Mouse (Mus musculus): ENCODE measurements at regions not wholly inside any gene's neighbourhood (a gene's known extent, or its start where the extent isn't known, plus 50 kb on each side); places are given as distances from the start of the nearest gene placed in this dataset.

GRCm38 (mm10) chr7:115380989-115381610 lies 637.6 kb downstream of the Insc start:
- H3K27ac ChIP-seq (ENCODE audit: insufficient read depth, low read depth, low read length, poor library complexity, severe bottlenecking), result no peak overlapping the region
- TF ChIP-seq ZNF384 (IDR thresholded peaks at IDR 0.05; ENCODE audit: low read depth, low read length), result no peak
- no peak for TF ChIP-seq MAFK (IDR thresholded peaks at IDR 0.05; ENCODE audit: insufficient read depth, low read depth, low read length)
- no peak for TF ChIP-seq CHD2 (IDR thresholded peaks at IDR 0.05; ENCODE audit: low read depth, low read length)
- TF ChIP-seq HCFC1 (IDR thresholded peaks at IDR 0.05; ENCODE audit: borderline replicate concordance, insufficient read depth, low read length), result no peak
- TF ChIP-seq ZC3H11A (IDR thresholded peaks at IDR 0.05; ENCODE audit: borderline replicate concordance, low read depth, low read length), result no peak
- H3K9me3 ChIP-seq (ENCODE audit: control insufficient read depth, insufficient read depth, low read depth, low read length), result no peaks in the 10 kb centered on the region
- H3K36me3 ChIP-seq (ENCODE audit: control insufficient read depth, insufficient read depth, low read length, poor library complexity, severe bottlenecking), result no peaks in the 10 kb centered on the region
- no peak for DNase-seq (ENCODE audit: low read depth, low spot score)
- in situ Hi-C loops (cut with MboI; ENCODE audit: low sequenced_read_pairs in 2 of 2, unreplicated experiment in 2 of 2), result no loop called here
- no peak overlapping the region for H3K4me3 ChIP-seq (ENCODE audit: insufficient read depth in 1 of 2, low read depth in 1 of 2, low read length in 2 of 2, poor library complexity in 1 of 2, severe bottlenecking in 1 of 2)
- H3K9ac ChIP-seq (ENCODE audit: insufficient read depth, low read depth, low read length, poor library complexity, severe bottlenecking), result no peak overlapping the region
- H3K4me1 ChIP-seq (ENCODE audit: control insufficient read depth in 2 of 2, insufficient read depth in 2 of 2, low read length in 2 of 2, poor library complexity in 1 of 2), result peaks cover 0 to 2% of the 10 kb centered on the region in 2 experiments; a peak in 1 of 4 replicates

- DNase-seq (ENCODE audit: low read depth, low spot score), result no peak
- H3K9ac ChIP-seq (ENCODE audit: insufficient read depth, low read depth, low read length, poor library complexity, severe bottlenecking), result no peak overlapping the region
- in situ Hi-C loops (cut with MboI; ENCODE audit: low sequenced_read_pairs in 2 of 2, unreplicated experiment in 2 of 2), result no loop called here
- no peak for TF ChIP-seq ZNF384 (IDR thresholded peaks at IDR 0.05; ENCODE audit: low read depth, low read length)
- TF ChIP-seq ZC3H11A (IDR thresholded peaks at IDR 0.05; ENCODE audit: borderline replicate concordance, low read depth, low read length), result no peak
- TF ChIP-seq MAFK (IDR thresholded peaks at IDR 0.05; ENCODE audit: insufficient read depth, low read depth, low read length), result no peak
- TF ChIP-seq HCFC1 (IDR thresholded peaks at IDR 0.05; ENCODE audit: borderline replicate concordance, insufficient read depth, low read length), result no peak
- no peak for TF ChIP-seq CHD2 (IDR thresholded peaks at IDR 0.05; ENCODE audit: low read depth, low read length)
- H3K27ac ChIP-seq (ENCODE audit: insufficient read depth, low read depth, low read length, poor library complexity, severe bottlenecking), result no peak overlapping the region
- peaks cover 0 to 2% of the 10 kb centered on the region in 2 experiments; a peak in 1 of 4 replicates for H3K4me1 ChIP-seq (ENCODE audit: control insufficient read depth in 2 of 2, insufficient read depth in 2 of 2, low read length in 2 of 2, poor library complexity in 1 of 2)
- no peaks in the 10 kb centered on the region for H3K9me3 ChIP-seq (ENCODE audit: control insufficient read depth, insufficient read depth, low read depth, low read length)
- H3K36me3 ChIP-seq (ENCODE audit: control insufficient read depth, insufficient read depth, low read length, poor library complexity, severe bottlenecking), result no peaks in the 10 kb centered on the region
- no peak overlapping the region for H3K4me3 ChIP-seq (ENCODE audit: insufficient read depth in 1 of 2, low read depth in 1 of 2, low read length in 2 of 2, poor library complexity in 1 of 2, severe bottlenecking in 1 of 2)
Observed at GRCm38 (mm10) chr7:115382876-115383275, 639.4 kb downstream of the Insc start.

GRCm38 (mm10) chr7:115388874-115389273 lies 645.4 kb downstream of the Insc start:
- no peaks in the 10 kb centered on the region for H3K36me3 ChIP-seq (ENCODE audit: control insufficient read depth, insufficient read depth, low read length, poor library complexity, severe bottlenecking)
- no peaks in the 10 kb centered on the region for H3K4me1 ChIP-seq (ENCODE audit: control insufficient read depth in 2 of 2, insufficient read depth in 2 of 2, low read length in 2 of 2, poor library complexity in 1 of 2)
- in situ Hi-C loops (cut with MboI; ENCODE audit: low sequenced_read_pairs in 2 of 2, unreplicated experiment in 2 of 2), result no loop called here
- no peak overlapping the region for H3K4me3 ChIP-seq (ENCODE audit: insufficient read depth in 1 of 2, low read depth in 1 of 2, low read length in 2 of 2, poor library complexity in 1 of 2, severe bottlenecking in 1 of 2)
- no peaks in the 10 kb centered on the region for H3K9me3 ChIP-seq (ENCODE audit: control insufficient read depth, insufficient read depth, low read depth, low read length)
- DNase-seq (ENCODE audit: low read depth, low spot score), result no peak
- TF ChIP-seq ZNF384 (IDR thresholded peaks at IDR 0.05; ENCODE audit: low read depth, low read length) (no peak), CHD2 (IDR thresholded peaks at IDR 0.05; ENCODE audit: low read depth, low read length) (no peak), ZC3H11A (IDR thresholded peaks at IDR 0.05; ENCODE audit: borderline replicate concordance, low read depth, low read length) (no peak), HCFC1 (IDR thresholded peaks at IDR 0.05; ENCODE audit: borderline replicate concordance, insufficient read depth, low read length) (no peak), MAFK (IDR thresholded peaks at IDR 0.05; ENCODE audit: insufficient read depth, low read depth, low read length) (no peak)
- no peak overlapping the region for H3K9ac ChIP-seq (ENCODE audit: insufficient read depth, low read depth, low read length, poor library complexity, severe bottlenecking)
- H3K27ac ChIP-seq (ENCODE audit: insufficient read depth, low read depth, low read length, poor library complexity, severe bottlenecking), result no peak overlapping the region

- no peaks in the 10 kb centered on the region for H3K9me3 ChIP-seq (ENCODE audit: control insufficient read depth, insufficient read depth, low read depth, low read length)
- no peaks in the 10 kb centered on the region for H3K4me1 ChIP-seq (ENCODE audit: control insufficient read depth in 2 of 2, insufficient read depth in 2 of 2, low read length in 2 of 2, poor library complexity in 1 of 2)
- no peak overlapping the region for H3K9ac ChIP-seq (ENCODE audit: insufficient read depth, low read depth, low read length, poor library complexity, severe bottlenecking)
- H3K36me3 ChIP-seq (ENCODE audit: control insufficient read depth, insufficient read depth, low read length, poor library complexity, severe bottlenecking), result no peaks in the 10 kb centered on the region
- DNase-seq (ENCODE audit: low read depth, low spot score), result no peak
- H3K27ac ChIP-seq (ENCODE audit: insufficient read depth, low read depth, low read length, poor library complexity, severe bottlenecking), result no peak overlapping the region
- H3K4me3 ChIP-seq (ENCODE audit: insufficient read depth in 1 of 2, low read depth in 1 of 2, low read length in 2 of 2, poor library complexity in 1 of 2, severe bottlenecking in 1 of 2), result no peak overlapping the region
- in situ Hi-C loops (cut with MboI; ENCODE audit: low sequenced_read_pairs in 2 of 2, unreplicated experiment in 2 of 2), result no loop called here
- no peak for TF ChIP-seq ZC3H11A (IDR thresholded peaks at IDR 0.05; ENCODE audit: borderline replicate concordance, low read depth, low read length)
- no peak for TF ChIP-seq HCFC1 (IDR thresholded peaks at IDR 0.05; ENCODE audit: borderline replicate concordance, insufficient read depth, low read length)
- no peak for TF ChIP-seq MAFK (IDR thresholded peaks at IDR 0.05; ENCODE audit: insufficient read depth, low read depth, low read length)
- no peak for TF ChIP-seq CHD2 (IDR thresholded peaks at IDR 0.05; ENCODE audit: low read depth, low read length)
Observed at GRCm38 (mm10) chr7:115392520-115392919, 646.1 kb downstream of the Sox6 start.

Measured in ES-E14 (cell line).